Mouse (Mus musculus) layer of hippocampus, postnatal 36 days (tissue): ENCODE results near the gene Eif1. TPM values are rescaled to one million over a fixed set of nuclear protein-coding genes. Genes with fewer than 3 reads are reported as not detected.
"Not testable (repeated sequence)": the region's sequence is repeated elsewhere in the genome, so short reads cannot be mapped to it uniquely, and the experiment has no call there.

Experiments used
- DNase-seq, 2 experiments: peaks; one replicate each; pipeline ENCODE4 v3.0.0; 2022
- total RNA-seq, 2 experiments: library from RNA; stranded (reverse); gene quantifications; 2 replicates each; pipeline ENCODE4 v1.2.3; 2021

Eif1 gene
- total RNA-seq, 2 experiments from 2014 or later: 775 to 777 TPM

DNA sequence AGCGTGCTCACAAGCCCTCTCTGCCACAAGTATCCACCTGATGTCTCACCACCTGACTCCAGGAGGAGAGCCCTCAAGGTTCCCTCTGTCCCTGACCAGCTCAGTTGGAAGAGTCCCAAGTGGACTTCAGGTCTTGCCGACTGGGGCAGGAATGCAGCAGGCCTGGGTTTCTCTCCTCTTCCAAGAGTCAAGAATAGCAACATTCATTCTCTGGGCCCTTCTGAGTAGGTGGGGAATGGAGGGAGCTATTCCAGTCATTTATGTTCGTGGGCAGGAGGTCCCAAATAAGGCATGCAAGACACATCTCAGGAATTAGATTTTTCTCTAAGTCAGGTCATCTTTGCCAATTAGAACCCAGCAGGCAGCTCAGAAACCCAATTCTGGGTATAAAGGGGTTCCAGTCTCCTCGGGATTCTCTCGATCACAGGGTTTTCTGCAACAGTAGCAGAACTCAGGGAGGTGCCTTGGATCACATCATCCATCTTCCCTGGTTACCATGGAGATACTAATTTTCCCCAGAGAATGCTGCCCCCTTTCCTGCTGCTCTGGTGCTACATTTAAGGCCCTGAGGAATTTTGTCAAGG, 7.5 kb upstream of the Eif1 start:
- DNase-seq: peak in 1 of 2 experiments; percentile 49

DNA sequence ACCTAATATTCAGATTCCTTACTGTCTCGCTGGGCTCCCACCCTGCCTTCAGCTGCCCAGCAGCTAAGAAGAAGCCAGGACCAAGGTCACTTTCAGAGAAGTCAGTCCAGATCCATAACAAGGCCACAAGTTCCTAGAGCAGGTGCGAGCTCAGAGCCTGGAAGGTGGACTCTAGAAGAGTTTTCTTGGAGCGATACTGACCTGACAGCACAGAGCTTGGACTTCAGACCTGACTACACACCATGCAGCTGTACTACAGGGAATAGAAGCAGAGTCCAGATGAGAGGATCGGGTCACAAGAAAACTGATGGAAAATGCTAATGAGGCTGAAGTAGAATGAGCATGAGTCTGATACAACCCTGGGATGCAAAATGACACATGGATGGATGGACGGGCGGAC, 6.3 kb upstream of the Eif1 start:
- no peak for DNase-seq

DNA sequence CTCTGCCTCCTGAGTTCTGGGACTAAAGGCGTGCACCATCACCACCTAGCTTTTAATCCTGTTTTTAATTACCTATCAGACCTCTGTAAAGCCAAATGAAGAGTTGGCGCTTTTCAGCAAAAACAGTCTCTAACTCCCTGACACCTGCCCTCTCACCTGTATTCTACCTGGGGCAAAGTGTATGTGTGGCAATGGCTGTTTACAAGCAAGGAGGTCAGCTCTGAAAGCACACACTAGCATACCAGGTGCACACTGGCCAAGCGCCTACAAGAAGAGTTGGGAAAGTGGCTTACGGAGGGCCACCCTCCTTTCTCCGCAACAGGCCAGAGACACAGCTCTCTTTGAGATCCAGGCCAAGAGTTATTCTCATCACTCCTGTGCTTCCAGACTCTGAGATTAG, 4.2 kb upstream of the Eif1 start:
- DNase-seq: no peak

DNA sequence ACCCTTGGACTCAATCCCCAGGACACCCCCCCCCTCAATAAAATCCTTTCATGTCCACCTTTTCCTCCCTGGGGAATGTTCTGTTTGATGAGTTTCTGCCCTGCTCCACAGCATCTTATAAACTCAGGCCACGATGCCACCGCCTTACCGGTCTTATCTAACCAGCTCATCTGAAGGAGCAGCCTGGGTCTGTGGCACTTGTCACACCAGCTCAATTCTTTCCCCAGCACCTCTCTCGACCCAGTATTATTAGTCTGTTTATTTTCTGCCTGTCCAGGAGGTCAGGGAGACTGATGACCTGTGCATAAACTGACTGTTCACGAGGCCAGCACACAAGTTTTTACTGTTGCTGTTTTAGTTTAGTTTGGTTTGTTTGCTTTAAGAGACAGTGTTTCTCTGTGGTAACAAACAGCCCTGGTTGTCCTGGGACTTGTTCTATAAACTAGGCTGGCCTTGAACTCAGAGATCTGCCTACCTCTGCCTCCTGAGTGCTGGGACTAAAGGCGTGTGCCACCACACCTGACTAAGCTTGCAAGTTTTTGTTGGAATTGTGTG, 1.8 kb upstream of the Eif1 start:
- DNase-seq: no peak

DNA sequence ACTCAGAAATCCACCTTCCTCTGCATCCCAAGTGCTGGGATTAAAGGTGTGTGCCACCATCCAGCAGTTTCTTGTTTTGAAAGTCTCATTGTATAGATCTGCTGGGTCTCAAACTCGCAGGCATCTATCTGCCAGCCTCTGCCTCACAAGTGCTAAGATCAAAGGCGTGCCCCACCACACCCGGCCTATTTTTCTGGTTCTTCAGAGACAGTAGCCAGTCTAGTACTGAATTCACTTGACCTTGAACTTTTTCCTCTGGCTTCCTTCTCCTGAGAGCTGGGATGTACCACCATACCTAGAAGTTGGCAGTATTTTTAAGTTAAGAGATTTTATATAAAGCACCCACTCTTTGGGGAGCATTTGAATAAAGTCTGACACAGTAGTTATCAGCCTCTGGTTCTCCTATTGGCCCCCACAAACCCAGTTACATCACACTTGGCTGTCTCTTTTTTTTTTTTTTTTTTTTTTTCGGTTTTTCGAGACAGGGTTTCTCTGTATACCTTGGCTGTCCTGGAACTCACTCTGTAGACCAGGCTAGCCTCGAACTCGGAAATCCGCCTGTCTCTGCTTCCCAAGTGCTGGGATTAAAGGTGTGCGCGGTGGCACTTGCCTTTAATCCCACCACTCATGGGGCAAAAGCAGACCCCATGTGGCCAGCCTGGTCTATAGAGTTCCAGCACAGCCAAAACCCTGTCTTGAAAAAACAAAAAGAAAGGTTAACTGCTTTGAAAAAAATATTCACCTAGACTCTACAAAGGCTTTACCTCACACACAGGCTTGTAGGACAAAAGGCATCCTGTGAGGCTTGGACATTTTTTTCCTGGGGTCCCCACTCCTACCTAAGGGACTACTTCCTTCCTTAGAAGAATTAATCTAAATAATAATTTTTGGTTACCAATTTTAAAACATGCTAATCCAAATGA, 895 bp upstream of the Eif1 start:
- no peak for DNase-seq

DNA sequence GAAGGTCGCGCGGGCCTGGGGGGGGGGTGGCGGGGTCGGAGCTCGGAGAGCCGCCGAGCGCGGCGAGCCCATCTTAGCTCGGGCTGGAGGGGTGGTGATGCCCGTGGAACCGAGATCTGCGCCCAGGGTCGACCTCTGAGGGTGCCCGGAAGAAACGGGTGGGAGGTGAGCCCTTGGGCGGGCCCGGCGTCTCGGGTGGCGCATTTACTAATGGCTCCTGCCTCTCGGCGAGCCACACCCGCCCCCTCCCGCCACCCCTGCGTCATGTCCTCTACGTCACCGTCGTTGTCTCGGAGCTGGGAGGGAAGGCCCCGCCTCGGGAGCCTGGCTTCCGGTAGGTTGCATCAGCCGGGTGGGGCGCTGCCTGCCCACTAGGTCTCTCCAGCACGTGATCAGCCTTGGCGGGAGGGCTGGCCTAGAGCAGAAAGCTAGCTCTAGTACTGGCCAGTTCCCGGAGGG, 516 bp downstream of the Eif1 start:
- DNase-seq: peak; percentile 92 to 93

DNA sequence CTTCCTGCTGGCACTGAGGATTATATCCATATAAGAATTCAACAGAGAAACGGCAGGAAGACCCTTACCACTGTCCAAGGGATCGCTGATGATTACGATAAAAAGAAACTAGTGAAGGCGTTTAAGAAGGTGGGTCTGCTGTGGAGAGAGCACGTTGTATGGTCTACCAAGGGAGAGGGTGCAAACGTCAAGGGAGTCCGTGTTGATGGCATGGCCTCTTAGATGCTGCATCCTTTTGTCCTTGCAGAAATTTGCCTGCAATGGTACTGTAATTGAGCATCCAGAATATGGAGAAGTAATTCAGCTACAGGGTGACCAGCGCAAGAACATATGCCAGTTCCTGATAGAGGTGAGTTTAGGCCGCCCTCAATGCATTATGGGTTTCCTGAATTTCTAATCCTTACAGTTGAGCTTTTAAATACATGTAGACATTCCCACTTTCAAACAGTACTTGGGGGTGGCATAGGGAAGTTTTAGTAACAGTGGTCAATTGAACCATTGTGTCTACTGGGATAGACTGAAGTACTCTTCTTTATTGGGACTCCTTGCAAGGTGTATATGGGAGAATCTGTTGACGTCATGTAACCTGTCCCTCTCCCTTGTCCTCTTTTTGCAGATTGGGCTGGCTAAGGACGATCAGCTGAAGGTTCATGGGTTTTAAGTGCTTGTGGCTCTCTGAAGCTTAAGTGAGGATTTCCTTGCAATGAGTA, 1.2 kb downstream of the Eif1 start:
- DNase-seq: not testable (repeated sequence)

DNA sequence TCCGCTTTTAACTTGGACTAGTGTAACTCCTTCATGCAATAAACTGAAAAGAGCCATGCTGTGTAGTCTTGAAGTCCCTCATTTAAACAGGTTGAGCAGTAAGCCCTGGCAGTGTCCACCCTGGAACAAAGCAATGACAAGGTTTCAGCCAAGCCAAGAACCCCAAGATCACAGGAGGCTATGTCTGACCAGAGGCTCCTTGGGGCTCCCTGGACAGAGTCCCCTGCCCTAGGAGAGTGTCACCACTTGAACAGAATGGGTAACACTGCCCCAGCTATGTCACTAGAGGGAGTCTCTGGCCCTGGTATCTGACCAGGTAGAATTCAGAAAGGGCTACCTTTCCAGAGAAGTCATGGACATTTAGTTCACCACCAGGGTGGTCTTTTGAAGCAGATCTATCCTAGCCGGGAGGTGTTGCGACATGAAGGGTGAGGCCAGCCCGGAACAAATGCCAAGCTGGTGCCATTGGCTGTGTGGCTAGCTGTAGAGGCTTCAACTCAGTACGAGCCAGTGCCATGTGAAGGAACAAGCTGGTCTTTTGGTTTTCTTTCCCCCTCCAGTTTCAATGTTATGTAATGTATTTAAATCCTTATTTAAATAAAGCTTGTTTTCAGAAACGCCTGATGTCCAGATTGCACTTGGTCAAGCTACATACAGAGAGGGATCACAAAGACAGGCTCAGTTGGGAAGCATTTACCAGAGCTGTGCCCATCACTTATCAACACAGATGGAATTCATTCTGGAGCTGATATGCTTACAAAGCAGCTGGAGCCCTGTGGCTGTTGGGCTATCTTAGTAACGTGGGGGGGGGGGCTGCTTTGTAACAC, 2.0 kb downstream of the Eif1 start:
- DNase-seq: not testable (repeated sequence)

DNA sequence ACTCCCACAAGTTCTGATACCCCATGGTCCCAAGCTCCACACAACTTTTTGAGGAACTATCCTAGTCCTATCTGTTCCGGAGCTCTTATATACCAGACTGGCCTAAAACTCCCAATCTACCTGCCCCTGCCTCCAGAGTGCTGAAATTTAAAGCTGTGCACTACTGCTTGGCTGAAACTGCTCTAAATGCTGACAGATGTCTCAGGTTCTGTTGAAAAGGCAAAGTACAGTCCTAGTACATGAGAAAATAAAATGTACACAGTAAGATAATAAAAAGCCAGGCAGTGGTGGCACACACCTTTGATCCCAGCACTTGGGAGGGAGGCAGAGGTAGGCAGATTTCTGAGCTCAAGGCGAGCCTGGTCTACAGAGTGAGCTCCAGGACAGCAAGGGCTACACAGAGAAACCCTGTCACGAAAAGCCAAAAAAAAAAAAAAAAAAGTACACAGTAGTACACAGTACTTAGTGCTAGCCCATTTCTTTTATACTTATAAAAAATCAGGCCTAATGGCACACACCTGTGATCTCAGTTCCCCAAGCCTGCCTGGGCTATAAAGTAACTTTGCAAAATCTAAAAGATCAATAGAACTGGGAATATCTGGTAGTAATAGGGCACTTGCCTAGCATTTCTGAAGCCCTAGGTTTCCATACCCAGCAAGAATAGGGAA, 3.0 kb downstream of the Eif1 start:
- DNase-seq: no peak

DNA sequence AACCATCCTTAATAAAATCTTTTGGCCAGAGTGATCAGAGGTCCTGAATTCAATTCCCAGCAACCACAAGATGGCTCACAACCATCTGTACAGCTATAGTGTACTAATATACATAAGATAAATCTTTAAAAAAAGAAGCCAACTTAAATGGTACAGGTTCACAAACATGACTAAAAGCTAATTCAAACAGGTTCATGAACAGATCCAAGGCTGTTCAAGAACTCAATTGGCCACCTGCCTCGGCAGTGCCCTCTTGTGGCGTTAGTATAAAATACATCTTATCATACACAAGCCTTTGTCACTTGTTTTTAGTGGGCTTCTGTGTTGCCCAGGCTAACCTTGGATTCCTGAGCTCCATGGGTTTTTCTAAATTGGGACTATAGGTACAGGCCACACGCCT, 3.9 kb downstream of the Eif1 start:
- DNase-seq: no peak

DNA sequence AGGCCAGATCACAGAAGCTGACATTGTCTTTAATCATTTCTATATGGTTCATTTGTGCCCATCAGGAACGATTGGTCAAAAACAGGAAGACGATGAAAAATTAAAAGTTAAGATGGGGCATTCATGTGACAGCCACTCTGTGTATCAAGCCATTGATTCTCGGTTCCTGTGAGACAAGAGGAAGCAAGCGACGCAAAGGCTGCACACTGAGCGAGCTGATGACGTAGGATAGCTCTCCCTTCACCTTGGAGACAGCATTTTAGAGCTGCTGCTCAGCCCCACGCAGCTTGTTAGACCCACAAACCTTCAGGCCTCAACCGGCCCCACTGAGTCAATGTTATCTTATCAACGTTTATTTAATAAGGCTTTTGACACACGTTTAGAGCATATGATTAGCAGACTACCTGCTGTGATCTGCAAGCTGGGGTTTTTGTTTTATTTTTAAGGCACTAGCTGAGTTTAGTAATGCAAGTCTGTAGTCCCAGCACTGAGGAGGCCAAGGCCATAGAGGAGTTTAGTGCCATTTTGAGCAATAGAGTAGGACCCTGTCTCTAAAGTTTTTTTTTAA, 5.5 kb downstream of the Eif1 start:
- no peak for DNase-seq

DNA sequence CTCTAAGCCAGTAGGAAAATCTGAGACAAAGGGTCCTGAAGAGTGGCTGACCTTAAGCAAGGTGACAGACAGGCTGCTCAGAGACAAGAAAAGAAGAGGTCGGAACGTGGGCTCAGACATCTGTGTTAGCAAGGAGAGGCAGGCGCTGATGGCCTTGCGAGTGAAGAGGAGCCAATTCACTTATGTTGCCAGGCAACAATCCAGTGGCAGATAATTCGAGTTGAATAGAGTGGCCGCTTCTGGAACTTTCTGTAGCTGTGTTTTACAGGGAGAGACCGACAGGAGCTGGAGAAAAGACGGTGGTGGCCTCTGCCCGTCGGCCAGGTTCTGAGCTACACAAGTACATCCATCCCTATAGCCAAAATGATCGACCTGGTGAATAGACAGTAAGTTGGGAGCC, 7.6 kb downstream of the Eif1 start:
- DNase-seq: no peak

DNA sequence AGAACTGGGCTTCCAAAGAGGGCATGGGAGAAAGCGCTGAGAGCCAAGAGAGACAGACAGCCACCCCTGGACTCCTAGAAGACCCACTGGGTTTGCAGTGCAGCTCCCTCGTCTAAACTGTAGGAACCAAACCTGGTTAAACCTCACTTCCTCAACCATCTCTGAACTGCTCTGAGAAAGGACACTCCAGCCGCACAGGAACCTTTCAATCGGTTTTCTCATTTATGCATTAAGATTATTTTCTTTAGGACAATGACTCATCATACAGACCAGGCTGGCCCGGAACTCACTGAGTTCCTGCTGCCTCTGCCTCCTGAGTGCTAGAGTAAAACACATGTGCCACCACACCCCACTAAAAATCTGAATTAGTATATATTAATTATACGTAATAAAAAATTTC, 8.1 kb downstream of the Eif1 start:
- DNase-seq: no peak

DNA sequence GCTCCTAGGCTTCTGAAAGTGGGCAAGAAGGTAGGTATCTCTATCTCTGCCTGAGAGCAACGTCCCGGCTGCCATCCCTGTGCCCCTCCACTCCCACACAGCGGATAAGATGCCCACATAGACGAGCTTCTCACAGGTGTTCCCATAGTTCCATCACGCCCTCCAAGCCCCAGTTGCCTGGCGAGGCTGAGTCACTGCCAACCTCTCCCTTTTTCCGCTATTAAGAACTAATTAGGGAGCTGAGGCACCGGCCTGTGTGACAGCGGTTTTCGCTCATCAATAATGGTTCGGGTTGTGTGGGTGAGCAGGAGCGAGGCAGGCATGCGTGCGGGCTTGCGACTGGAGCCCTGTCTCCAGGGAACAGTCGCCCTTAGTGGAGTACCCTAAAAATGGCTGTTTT, 10.6 kb downstream of the Eif1 start:
- DNase-seq: no peak

DNA sequence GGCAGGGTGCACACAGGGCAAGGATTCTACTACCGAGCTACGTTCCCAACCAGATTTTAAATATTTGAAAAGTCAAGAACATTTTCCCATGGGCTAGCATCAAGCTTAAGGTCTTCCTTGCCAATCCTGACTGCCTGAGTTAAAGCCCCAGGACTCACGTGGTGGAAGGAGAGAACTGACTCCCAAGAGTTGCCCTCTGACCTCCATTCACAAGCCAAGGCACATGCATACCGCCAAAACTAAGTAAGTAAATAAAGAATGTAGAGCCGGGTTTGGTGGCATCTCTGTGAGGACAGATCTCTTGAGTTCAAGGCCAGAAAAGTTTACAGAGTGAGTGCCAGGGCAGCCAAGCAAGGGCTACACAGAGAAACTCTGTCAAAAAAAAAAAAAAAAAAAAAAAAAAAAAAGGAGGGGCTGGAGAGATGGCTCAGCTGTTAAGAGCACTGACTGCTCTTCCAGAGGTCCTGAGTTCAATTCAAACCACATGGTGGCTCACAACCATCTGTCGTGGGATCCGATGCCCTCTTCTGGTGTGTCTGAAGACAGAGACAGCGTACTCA, 11.2 kb downstream of the Eif1 start:
- DNase-seq: not testable (repeated sequence)

DNA sequence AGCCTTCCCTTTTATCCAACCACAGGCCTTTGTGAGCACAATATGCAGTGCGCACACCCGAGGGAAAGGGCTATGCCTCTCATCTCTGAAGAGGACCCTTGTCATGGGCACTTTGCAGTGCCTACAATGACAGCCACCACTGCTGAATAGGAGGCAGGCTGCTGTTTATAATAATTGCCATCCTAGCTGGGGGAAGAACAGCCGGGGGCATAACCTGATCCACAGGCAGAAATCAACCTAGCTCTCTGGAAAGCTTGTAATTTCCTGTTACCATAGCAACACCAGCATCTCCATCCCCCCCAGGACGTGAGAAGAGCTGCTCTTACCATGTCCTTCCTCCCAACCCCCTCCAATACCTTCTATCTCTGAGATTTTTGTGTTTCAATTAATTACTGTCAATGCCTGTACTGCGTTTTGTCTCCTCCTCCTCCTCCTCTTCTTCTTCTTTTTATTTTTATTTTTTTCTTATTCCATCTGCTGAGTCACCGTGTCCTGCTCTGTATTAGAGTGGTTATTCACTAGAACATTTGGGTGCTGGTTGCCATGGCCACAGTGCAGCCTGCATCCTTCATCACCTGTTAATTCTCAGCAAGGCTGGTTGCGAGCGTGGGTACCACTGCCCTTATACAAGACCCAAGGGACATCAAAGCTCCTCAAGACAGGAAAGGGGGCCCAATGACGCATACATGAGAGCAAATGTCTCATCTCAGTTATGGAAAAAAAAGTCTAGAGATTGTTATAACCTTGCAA, 13.3 kb downstream of the Eif1 start:
- peak; percentile 65 for DNase-seq

DNA sequence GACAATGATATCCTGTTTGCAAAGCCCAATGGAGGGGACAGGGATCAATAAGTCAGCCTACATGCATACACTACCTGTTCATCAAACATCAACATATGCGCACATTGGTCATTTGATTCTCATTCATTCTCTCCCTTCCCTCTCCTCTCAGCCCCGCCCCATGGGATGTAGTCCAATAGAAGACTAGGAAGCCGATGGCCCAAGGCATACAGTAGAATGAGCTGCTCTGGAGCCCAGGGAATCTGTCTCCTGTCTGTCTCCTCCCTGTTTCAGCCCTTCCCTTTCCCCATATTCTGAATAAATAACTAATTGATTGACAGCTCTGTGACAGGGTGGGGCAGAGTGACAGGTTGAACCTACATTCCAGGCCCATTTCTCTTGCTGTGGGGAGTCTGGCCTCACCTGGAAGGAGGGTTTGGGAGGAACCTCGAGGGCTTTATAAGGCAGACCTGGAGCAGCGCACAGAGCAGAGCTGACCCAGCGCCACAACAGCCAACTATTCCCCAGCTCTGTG, 14.3 kb downstream of the Eif1 start, which contains the start of gene Gast:
Gast (plus strand) TSS at position 464 of the 514 bp plus-strand sequence.
- no peak for DNase-seq

DNA sequence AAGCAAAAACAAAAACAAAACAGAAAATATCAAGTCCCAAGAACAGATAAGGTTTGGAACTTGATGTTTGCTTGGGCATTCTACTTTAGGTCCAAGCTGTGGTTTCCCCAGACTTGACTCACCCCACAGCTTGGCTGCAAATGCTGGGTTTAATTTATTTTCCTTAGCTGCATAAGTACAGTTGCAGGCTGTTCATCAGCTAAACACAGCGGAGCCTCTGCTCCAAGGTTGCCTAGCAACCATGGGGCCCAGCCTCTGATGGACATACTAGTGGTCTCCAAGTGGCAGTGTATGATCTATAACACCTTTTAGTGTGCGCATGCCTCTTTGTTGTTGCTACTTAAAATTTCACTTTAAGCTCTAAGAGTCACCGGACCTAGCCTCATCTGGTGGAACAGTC, 16.0 kb downstream of the Eif1 start:
- no peak for DNase-seq

DNA sequence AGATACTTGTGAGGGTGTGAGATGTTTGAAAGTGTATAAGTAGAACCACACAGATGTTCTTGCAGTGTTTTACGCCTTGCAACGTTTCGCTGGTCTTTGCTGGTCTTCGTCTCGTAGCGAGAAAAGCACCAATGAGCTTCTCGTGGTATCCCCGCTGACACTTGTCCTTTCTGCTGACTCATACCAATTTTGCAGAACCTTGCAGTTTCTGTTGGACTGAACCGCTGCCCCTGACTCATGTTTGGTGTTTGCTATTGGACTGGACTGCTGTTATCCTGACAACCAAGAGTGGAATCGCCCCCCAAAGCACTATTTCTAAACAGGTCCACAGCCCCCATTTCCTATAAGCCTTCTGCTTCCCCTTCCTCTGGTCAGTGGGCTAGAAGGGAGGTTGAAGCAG, 24.6 kb downstream of the Eif1 start:
- no peak for DNase-seq
